Mouse (Mus musculus): ENCODE measurements around the gene Rxfp4.

The Rxfp4 gene

GRCm38 (mm10) chr3:88628766-88629165 lies 24.2 kb downstream of the Rxfp4 start:
- DNase-seq (ENCODE audit: low spot score), result no peak

GRCm38 (mm10) chr3:88627535-88627934 lies 25.4 kb downstream of the Rxfp4 start:
- DNase-seq (ENCODE audit: low spot score), result no peak

DNA sequence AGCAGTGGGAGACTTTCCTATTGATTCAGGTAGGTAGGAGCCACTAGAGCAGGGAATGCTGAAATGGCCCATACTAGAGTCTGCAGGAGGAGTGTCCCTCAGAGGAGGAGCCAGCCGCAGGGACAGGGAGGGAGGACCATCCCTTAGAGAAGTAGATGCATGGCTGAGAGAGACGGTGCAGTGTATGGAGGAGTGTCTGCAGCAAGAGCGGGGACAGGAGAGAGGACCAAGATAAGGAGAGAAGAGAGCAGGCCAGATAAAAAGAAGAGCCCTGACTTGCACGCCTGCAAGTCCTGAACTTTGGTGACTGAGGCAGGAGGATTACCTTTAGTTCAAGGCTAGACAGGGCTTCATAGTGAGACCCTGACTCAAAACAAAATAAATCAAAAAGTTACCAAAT lies 25.8 kb downstream of the Rxfp4 start:
- DNase-seq (ENCODE audit: low spot score), result no peak

GRCm38 (mm10) chr3:88626316-88626715 lies 26.6 kb downstream of the Rxfp4 start:
- no peak for DNase-seq (ENCODE audit: low spot score)

DNA sequence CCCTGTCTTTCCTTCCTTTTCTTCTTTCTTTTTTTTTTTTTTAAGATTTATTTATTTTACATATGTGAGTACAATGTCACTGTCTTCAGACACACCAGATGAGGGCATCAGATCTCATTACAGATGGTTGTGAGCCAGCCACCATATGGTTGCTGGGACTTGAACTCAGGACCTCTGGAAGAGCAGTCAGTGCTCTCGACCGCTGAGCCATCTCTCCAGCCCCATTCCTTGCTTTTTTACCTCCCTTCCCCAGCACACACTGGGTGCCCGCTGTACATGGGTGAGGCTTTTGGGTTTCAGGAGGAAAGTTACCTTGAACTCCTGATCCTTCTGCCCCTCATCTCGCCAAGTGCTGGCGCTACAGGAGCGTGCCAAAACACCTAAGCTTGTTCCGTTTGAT lies 27.4 kb downstream of the Rxfp4 start:
- DNase-seq (ENCODE audit: low spot score), result no peak

- DNase-seq (ENCODE audit: low spot score), result no peak
These were observed 28.0 kb downstream of the Rxfp4 start for GRCm38 (mm10) chr3:88624951-88625350.

DNA sequence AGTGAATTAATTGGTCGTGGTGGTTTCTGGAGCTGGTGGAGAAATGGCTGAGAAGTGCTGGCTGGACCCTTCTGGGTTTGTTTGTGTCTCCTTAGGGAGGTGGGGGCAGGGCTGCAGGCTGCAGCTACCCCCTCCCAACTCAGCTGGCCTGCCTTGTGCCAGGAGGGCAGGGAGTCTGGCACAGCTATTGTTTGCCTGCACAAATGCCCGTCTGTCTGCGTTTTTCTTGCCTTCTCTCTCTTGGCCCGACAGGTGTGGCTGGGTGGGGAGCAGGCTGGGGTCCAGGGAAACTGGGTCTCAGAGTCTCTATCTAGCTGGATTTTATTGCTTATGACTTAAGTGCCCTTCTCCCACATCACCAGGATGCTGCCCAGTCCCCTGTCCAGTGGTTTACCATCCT lies 28.6 kb downstream of the Rxfp4 start:
- DNase-seq (ENCODE audit: low spot score), result no peak

DNA sequence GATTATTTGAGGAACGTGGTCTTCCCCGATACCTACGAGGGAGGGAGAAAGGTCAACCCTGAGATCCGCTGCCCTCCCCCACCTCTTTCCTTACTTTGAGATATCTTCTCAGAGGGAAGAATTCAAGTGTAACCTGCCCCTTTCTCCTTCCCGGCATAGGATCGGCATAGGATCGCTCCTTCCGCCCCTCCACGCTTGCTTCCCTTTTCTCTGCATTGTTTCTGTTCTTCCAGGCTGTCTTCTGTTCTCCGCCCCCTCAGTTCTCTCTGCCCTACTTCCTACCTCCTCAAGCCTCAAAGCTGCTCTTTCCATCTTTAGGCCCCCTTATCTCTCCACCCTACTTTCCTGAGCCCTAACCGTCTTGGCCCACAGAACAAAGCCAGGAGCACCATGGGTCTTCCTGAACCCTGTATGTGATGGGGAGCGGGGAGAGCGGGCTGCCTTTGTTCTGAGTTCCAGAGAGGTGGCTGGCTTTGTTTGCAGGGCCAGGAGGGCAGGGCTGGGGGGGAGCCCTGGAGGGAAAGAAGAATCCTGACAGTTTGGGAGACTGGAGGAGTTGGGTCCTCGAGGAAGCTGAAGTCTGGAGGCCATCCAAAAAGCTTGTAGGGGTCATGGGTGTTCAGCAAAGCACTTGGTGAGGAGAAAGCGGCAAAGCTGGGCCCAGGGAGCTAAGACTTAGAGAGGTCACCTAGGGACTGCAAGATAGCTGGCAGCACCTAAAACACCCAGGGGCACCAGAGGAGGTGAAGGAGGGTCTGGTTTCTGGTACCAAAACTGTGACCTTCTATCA lies 29.4 kb downstream of the Rxfp4 start:
- peak; percentile 56 for DNase-seq (ENCODE audit: low spot score)

DNA sequence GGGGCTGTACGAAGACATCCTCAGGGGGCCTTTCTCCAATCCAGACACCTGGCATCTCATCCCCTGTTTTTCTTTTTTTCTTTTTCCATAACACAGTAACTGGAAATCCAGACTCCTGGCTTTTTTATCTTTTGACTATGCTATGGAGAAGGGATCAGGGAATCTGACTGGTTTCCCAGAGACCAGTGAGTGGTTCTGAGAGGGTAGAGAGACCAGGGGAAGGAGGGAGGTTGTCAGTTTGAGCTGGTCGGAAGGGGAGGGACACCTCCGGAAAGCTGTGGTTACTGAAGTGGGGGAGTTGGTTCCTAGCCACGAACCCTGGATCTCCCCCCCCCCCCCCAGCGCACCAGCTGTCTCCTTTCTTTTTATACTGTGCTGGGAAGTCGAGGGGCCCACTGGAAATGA lies 30.0 kb downstream of the Rxfp4 start:
- DNase-seq (ENCODE audit: low spot score), result peak; percentile 54

DNA sequence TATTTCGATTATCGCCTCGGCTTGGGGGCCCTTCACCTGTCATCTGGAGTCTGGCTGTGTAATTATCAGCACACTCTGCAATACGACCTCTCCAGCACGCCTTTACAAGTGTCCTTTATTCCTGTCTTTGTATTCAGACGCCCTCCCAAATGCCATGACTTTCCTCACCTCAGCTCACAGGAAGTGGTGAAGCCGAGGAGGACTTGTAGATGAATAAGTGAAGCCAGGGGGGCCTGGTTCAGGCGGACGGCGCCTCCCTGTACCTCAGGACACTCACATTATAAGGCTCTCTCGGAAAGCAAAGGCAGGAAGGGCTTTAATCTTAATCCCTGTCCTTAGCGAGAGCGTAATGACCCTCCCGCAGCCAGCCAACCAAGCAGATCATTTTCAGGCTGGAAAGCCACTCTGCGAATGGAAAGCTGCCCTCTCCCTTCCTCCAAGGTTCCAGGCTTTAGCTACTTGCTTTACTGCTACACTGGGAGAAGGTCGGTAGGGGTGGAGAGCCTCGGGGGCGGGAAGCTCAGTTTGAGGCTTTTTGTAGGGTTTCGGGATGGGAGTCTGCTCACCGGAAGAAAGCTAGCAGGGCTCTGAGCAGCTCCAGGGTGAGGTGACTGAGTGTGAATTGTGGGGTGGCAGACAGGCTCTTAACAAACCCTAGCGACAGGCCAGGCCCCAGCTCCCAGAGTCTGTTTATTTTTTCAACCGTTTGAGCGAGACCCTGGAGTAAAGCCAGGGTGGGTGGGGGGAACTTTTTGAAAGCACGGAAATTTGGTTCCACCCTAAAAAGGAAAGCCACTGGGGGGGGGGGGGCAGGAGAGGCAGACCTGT lies 30.6 kb downstream of the Rxfp4 start:
- peak; percentile 67 for DNase-seq (ENCODE audit: low spot score)

- DNase-seq (ENCODE audit: low spot score), result peak; percentile 83
These were observed 31.3 kb downstream of the Rxfp4 start for GRCm38 (mm10) chr3:88621537-88622112.

DNA sequence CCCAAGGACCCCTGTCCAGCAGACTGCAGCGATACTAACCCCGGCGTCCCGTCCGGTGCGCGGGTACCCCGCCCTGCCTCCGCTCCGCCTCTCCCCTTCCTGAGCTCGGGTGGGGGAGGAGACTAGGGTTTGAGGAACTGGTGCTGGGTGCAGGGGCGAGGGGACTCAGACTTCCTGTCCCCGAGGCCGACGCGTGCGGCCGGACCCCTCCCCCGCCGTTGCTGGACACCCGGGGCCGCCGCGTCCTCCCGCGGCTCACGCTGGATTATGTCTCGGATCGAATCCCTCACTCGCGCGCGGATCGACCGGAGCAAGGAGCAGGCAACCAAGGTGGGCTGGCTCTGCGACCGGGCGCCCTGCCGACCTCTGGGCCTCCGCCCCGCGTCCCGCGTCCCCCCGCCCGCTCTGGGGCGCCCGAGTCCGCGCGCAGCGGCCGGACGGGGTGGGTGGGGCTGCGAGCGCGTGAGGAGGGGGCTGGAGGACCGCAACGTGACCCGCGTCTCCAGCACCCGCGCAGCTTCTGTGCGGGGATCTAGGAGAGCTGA lies 31.9 kb downstream of the Rxfp4 start:
- peak; percentile 88 for DNase-seq (ENCODE audit: low spot score)

- DNase-seq (ENCODE audit: low spot score), result no peak
These were observed 32.6 kb downstream of the Rxfp4 start for GRCm38 (mm10) chr3:88620146-88620991.

- DNase-seq (ENCODE audit: low spot score), result no peak
These were observed 33.5 kb downstream of the Rxfp4 start for GRCm38 (mm10) chr3:88619113-88620097.

DNA sequence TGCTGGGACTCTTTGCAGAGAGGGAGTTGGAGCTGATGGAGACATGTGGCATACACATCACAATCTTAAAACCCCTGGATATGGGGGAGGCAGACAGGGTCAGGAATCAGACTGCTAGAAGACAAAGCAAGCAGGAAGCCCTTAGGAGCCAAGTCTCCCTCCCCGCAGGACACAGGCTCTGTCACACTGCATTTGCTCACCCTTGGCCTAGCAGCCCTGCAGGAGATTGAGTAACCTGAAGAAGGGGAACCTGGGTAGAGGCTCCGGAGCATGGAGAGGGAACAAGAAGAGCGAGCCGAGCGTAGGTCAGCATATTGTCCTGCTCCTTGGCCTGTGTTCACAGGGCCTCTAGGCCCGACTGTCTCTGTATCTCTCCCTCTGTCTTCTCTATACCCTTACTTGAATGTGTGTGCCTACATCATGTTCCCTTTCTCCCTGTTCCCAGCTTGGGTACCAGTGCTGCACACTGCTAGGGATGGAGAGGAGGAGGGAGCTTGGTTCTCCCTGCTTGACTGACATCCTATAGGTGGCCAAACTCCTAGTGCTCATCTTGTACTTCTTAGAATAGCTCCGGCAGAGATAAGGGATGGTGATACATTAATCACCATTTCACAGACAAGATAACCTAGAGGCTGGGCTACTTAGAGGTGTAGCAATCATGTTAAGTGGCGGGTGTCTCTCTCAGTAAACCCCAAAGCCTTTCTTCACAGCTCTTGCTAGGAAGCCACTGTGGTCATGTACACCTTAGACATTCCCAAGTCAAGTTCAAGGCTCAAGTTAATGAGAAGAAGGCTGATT lies 34.7 kb downstream of the Rxfp4 start:
- no peak for DNase-seq (ENCODE audit: low spot score)

- DNase-seq (ENCODE audit: low spot score), result no peak
These were observed 35.9 kb downstream of the Rxfp4 start for GRCm38 (mm10) chr3:88616951-88617500.

GRCm38 (mm10) chr3:88615902-88616391 lies 37.0 kb downstream of the Rxfp4 start:
- DNase-seq (ENCODE audit: low spot score), result no peak

GRCm38 (mm10) chr3:88615117-88615516 lies 37.8 kb downstream of the Rxfp4 start:
- no peak for DNase-seq (ENCODE audit: low spot score)

- DNase-seq (ENCODE audit: low spot score), result no peak
These were observed 38.5 kb downstream of the Rxfp4 start for GRCm38 (mm10) chr3:88614418-88614817.
